Mouse (Mus musculus): ENCODE data around the gene Mrpl21.

Mrpl21 gene

DNA sequence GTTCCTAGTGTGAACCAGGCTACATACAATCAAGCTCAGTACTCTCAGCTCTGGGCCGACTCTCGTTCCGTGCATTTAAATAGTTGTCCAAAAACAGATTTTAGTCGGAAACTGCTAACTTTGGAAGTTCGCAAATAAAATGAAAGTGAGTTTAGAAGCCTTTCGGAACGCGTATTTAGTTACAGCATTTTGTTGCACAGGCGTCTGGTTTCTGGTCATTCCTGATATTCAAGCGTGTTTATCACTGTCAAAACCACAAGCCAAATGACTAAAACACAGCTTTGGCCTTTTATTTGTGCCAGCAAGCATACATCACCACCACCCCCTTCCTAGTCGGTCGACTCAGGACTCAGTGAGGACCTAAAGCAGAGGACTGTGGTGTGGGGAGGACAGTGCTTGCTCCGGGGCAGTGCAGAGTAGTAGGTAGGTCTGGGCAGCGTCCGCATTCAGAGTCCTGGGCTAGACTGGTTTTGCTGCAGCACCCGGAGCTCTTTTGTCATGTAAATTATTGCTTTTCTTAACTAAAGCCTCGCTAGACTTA is 41.6 kb downstream of the Mrpl21 start:
- ChIA-PET CTCF (interaction anchor here in 3 of 4 experiments (0.5 to 1.9 kb wide), 10 partner anchors 23 to 520 kb away, joined by 3 to 7 read pairs (median 3); no protein-coding TSS in a partner anchor), POLR2A (interaction anchor here in 3 of 4 experiments (0.5 to 3.5 kb wide), 56 partner anchors 9 to 773 kb away, joined by 3 to 44 read pairs (median 4); partner anchors contain the start of genes Ppp6r3 (in 2 of the 3), 1810055G02Rik (in 1 of the 3), Cdk2ap2 (in 1 of the 3) and Gm49405 (in 1 of the 3))

GRCm38 (mm10) chr19:3324931-3325711 is 42.4 kb downstream of the Mrpl21 start:
- ChIA-PET POLR2A (interaction anchor here in 3 of 4 experiments (0.5 to 3.5 kb wide), 64 partner anchors 8 to 1173 kb away, joined by 3 to 44 read pairs (median 4); partner anchors contain the start of genes Ppp6r3 (in 2 of the 3), 2010003K11Rik (in 1 of the 3), Cdk2ap2 (in 1 of the 3) and Gal (in 1 of the 3)), CTCF (interaction anchor here in 3 of 4 experiments (0.5 to 1.9 kb wide), 9 partner anchors 23 to 1564 kb away, joined by 3 to 7 read pairs (median 4); no protein-coding TSS in a partner anchor)

- POLR2A ChIA-PET = interaction anchor here in 3 of 4 experiments (0.6 to 3.5 kb wide), 23 partner anchors 10 to 1172 kb away, joined by 3 to 44 read pairs (median 4); partner anchors contain the start of genes 2010003K11Rik (in 1 of the 3), Gal (in 1 of the 3) and Ppp6r3 (in 1 of the 3)
- CTCF ChIA-PET = interaction anchor here in 2 of 4 experiments (0.7 to 1.9 kb wide), 3 partner anchors 31 to 1563 kb away, joined by 3 to 7 read pairs (median 6); no protein-coding TSS in a partner anchor
Observed at GRCm38 (mm10) chr19:3325771-3326478, 43.2 kb downstream of the Mrpl21 start.

DNA sequence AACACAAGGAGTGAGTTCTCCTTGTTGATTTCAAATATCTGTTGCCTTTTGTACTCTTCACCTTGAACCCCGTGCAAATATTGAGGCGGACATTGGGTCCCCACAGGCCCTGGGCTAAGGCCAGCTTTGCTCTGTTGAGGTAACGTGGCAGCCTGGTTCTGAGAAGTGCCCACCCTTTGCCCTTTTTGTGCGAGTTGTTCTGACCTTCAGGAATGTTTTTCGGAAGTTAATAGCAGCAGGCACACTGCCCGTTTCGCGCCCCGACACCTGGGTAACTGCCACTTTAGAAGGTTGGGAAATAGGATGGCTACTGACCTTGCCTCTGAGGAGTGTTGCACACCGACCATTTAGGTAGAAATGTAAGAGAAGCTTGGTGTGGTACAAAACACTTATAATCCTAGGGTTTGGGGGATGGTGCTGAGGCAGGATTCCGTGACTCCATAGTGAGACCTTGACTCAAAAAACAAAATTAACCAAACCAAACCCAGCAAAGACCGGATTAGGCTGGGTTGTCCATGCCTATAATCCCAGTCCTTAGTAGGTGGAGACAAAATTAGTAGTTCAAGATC is 43.9 kb downstream of the Mrpl21 start:
- CTCF ChIA-PET = interaction anchor here in 1 of 4 experiments (1.1 to 1.9 kb wide), 2 partner anchors 31 to 125 kb away, joined by 3 to 7 read pairs; no protein-coding TSS in a partner anchor
- POLR2A ChIA-PET = interaction anchor here in 2 of 4 experiments (1.0 to 3.5 kb wide), 5 partner anchors 9 to 50 kb away, joined by 3 to 44 read pairs (median 6); no protein-coding TSS in a partner anchor

- POLR2A ChIA-PET = interaction anchor here in 2 of 4 experiments (0.7 to 7.0 kb wide), 11 partner anchors 8 to 559 kb away, joined by 3 to 44 read pairs (median 5); partner anchors contain the start of gene Cpt1a (in 1 of the 2)
- CTCF ChIA-PET = interaction anchor here in 3 of 4 experiments (0.7 to 2.0 kb wide), 5 partner anchors 10 to 104 kb away, joined by 3 to 5 read pairs (median 3); no protein-coding TSS in a partner anchor
Observed at GRCm38 (mm10) chr19:3333247-3333646, 50.5 kb downstream of the Mrpl21 start.

DNA sequence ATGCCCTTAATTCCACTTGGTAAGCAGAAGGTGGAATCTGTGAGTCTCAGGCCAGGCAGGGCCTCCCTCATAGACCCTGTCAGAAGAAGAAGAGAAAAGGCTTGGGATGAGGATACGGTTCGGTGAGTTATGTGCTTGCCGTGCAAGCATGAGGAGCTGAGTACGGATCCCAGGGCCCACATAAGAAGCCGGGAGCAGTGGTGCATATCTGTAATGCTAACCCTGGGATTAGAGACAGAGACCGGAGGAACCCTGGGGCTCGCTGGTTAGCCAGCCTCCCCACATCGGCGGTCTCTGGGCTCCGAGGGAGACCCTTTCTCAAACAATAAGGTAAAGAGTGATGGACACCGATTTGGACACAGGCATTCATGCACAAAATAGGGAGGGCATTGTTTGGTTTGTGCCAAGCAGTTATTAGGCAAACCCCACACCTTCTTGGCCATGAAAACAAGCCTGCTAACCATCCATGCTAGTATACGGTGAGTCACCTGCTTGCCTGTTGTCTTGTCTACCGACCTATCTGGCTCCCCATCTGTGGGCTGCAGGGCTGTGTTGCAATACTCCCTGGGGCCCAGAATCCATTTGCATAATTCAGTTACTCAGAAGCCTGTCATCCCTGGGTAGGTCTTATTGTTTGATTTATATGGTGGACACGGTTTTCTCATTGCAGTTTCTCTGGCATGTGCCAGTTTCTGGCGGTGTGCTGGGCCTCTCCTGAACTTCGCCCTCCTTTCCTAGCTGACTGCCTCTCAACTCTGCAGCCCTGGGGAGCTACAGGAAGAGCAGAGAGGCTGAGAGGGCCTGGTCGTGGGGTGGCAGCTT is 51.2 kb downstream of the Mrpl21 start:
- ChIA-PET POLR2A (interaction anchor here in 2 of 4 experiments (0.7 to 7.0 kb wide), 14 partner anchors 9 to 51 kb away, joined by 3 to 44 read pairs (median 5); partner anchors contain the start of gene Cpt1a (in 2 of the 2)), CTCF (interaction anchor here in 3 of 4 experiments (0.6 to 2.0 kb wide), 6 partner anchors 9 to 387 kb away, joined by 3 to 11 read pairs (median 5); no protein-coding TSS in a partner anchor)

- ChIA-PET POLR2A (interaction anchor here in 3 of 4 experiments (0.6 to 7.0 kb wide), 9 partner anchors 9 to 215 kb away, joined by 3 to 44 read pairs (median 4); partner anchors contain the start of gene Cpt1a (in 1 of the 3)), CTCF (interaction anchor here in 3 of 4 experiments (0.6 to 2.0 kb wide), 7 partner anchors 14 to 408 kb away, joined by 3 to 11 read pairs (median 5); no protein-coding TSS in a partner anchor)
Observed at GRCm38 (mm10) chr19:3334550-3334949, 51.8 kb downstream of the Mrpl21 start.

DNA sequence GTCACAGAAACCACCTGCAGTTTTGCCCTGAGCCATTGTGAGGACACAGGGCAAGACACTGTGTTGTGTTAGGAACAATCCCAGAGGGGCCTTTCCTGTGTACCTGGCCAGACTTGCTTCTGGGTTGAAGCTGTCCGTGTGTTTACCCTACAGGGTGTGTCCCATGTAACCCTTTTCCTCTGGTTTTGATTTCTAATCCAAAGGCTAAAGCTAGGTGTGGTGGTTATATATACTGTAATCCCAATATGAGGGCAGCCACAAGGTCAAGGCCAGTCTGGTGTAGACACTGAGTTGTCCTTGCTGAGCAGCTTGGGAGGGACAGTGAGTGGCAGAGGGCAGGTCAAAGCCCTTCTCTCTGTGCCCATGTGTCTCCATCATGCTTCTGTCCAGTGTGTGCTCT is 53.2 kb downstream of the Mrpl21 start:
- POLR2A ChIA-PET = interaction anchor here in 2 of 4 experiments (0.8 to 7.0 kb wide), 6 partner anchors 11 to 44 kb away, joined by 3 to 44 read pairs (median 6); no protein-coding TSS in a partner anchor
- CTCF ChIA-PET = no interaction called here

GRCm38 (mm10) chr19:3336485-3337255 is 54.0 kb downstream of the Mrpl21 start:
- ChIA-PET POLR2A (interaction anchor here in 2 of 4 experiments (0.8 to 7.0 kb wide), 6 partner anchors 8 to 45 kb away, joined by 3 to 44 read pairs (median 8); no protein-coding TSS in a partner anchor), CTCF (interaction anchor here in 2 of 4 experiments (0.9 to 1.7 kb wide), 4 partner anchors 10 to 36 kb away, joined by 3 to 6 read pairs (median 4); no protein-coding TSS in a partner anchor)

DNA sequence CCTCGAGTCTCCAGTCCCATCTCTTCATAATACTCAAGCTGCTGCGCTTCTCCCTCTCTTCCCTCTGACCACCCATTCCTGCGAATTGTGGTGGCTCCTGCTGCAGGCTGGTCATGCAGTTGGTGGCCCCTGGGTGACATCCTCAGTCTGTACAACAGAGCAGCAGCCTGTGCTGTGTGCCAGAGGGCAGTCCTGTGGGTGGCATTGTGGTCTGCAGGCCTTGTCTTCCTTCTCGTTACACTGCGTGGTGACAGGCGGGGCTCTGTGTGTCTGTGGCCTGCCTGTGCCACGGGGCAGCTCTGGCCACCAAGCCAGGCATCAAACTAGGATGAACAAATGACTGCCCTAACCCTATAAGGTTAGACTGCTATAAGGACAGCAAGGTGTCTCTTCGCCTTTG is 56.5 kb downstream of the Mrpl21 start:
- CTCF ChIA-PET = interaction anchor here in 2 of 4 experiments (0.6 to 2.7 kb wide), 4 partner anchors 15 to 98 kb away, joined by 3 to 7 read pairs (median 3); partner anchors contain the start of gene Cpt1a (in 1 of the 2)
- POLR2A ChIA-PET = interaction anchor here in 2 of 4 experiments (1.3 to 7.0 kb wide), 12 partner anchors 8 to 50 kb away, joined by 3 to 44 read pairs (median 6); partner anchors contain the start of genes Cpt1a (in 2 of the 2) and Tesmin (in 1 of the 2)

- CTCF ChIA-PET = interaction anchor here in 2 of 4 experiments (0.8 to 2.7 kb wide), 6 partner anchors 8 to 96 kb away, joined by 3 to 10 read pairs (median 6); no protein-coding TSS in a partner anchor
- POLR2A ChIA-PET = interaction anchor here in 3 of 4 experiments (0.9 to 2.9 kb wide), 17 partner anchors 8 to 95 kb away, joined by 3 to 12 read pairs (median 4); partner anchors contain the start of genes Tesmin (in 2 of the 3) and Cpt1a (in 1 of the 3)
Observed at GRCm38 (mm10) chr19:3341021-3341420, 58.3 kb downstream of the Mrpl21 start.
